Mouse (Mus musculus) forebrain, postnatal 0 days (tissue): ENCODE results near the gene Adgrg6. TPM values are rescaled to one million over a fixed set of nuclear protein-coding genes. Genes with fewer than 3 reads are reported as not detected.

Source experiments
- ATAC-seq: fragments of 200-750 bp; cut with Nextera tagmentation; 2 replicates; pipeline ENCODE4 v1.8.0; 2017; ENCODE audit warnings: mild to moderate bottlenecking, moderate library complexity
- DNase-seq: peaks from one replicate; pipeline ENCODE4 v3.0.0-alpha.2; 2015
- H3K27ac ChIP-seq: fragments of 300-500 bp; sonication (generic); 2 replicates; pipeline ENCODE4 v1.5.1; 2014; ENCODE audit warnings: low read depth, mild to moderate bottlenecking, antibody characterized with exemption, low read length, moderate library complexity, mixed read lengths
- H3K27me3 ChIP-seq: fragments of 300-500 bp; sonication (generic); 2 replicates; pipeline ENCODE4 v1.6.1; 2014; ENCODE audit warnings: mild to moderate bottlenecking, low read length, mixed read lengths; ENCODE audit not compliant: insufficient read depth
- H3K36me3 ChIP-seq: fragments of 300-500 bp; sonication (generic); 2 replicates; pipeline ENCODE4 v1.6.1; 2014; ENCODE audit warnings: mild to moderate bottlenecking, moderate library complexity; ENCODE audit not compliant: insufficient read depth
- H3K4me1 ChIP-seq: fragments of 300-500 bp; sonication (generic); 2 replicates; pipeline ENCODE4 v1.6.1; 2014; ENCODE audit warnings: antibody characterized with exemption; ENCODE audit not compliant: insufficient read depth
- H3K4me2 ChIP-seq: fragments of 300-500 bp; sonication (generic); 2 replicates; pipeline ENCODE4 v1.6.1; 2014; ENCODE audit warnings: low read depth, mild to moderate bottlenecking, moderate library complexity
- H3K4me3 ChIP-seq: fragments of 300-500 bp; sonication (generic); 2 replicates; pipeline ENCODE4 v1.5.1; 2014; ENCODE audit warnings: low read depth, low read length, mixed read lengths
- H3K9ac ChIP-seq: fragments of 300-500 bp; sonication (generic); 2 replicates; pipeline ENCODE4 v1.6.1; 2014; ENCODE audit warnings: mild to moderate bottlenecking
- H3K9me3 ChIP-seq: fragments of 300-500 bp; sonication (generic); 2 replicates; pipeline ENCODE4 v1.6.1; 2016; ENCODE audit warnings: low read length
- CTCF ChIP-seq: sonication (generic); IDR thresholded peaks from 2 replicates; pipeline ENCODE4 v1.5.1; 2016; ENCODE audit warnings: antibody characterized with exemption, control low read depth, low read depth
- WGBS: fragments of 180-500 bp; shearing (Covaris S2); extraction: QIAGEN DNeasy Blood & Tissue Kit; methylation state at CpG from one replicate; pipeline ENCODE4 v1.1.7; 2014; 5-methylcytosine and 5-hydroxymethylcytosine counted together
- polyA plus RNA-seq: library from polyadenylated mRNA; unstranded; fragments of >200 nt; fragmentation: Nextera tagmentation; extraction: Ambion mirVana; gene quantifications from 2 replicates; pipeline ENCODE4 v1.2.1, GENCODE M21; 2015
- total RNA-seq: library from RNA; depleted of rRNA; stranded (reverse); fragments of >200 nt; gene quantifications from 2 replicates; pipeline ENCODE4 v1.2.3, GENCODE M21; 2014

Gene Adgrg6
- total and polyA plus RNA-seq, 2 experiments from 2014 or later: 0.59 to 1.6 TPM

- H3K4me1 ChIP-seq: no peaks in the 10 kb centered on the region
- H3K9me3 ChIP-seq: no peaks in the 10 kb centered on the region
- DNase-seq (no peak), ATAC-seq (no peak)
- no peak for TF ChIP-seq CTCF
- H3K4me3 ChIP-seq: no peak overlapping the region
- no peak overlapping the region for H3K27ac ChIP-seq
- no peaks in the 10 kb centered on the region for H3K36me3 ChIP-seq
- H3K27me3 ChIP-seq: no peaks in the 10 kb centered on the region
- WGBS: 18% methylated on average over 5 of the region's 5 CpGs
- no peak overlapping the region for H3K4me2 ChIP-seq
- no peak overlapping the region for H3K9ac ChIP-seq
Observed at GRCm38 (mm10) chr10:14471039-14471550, 74.4 kb downstream of the Adgrg6 start.

DNA sequence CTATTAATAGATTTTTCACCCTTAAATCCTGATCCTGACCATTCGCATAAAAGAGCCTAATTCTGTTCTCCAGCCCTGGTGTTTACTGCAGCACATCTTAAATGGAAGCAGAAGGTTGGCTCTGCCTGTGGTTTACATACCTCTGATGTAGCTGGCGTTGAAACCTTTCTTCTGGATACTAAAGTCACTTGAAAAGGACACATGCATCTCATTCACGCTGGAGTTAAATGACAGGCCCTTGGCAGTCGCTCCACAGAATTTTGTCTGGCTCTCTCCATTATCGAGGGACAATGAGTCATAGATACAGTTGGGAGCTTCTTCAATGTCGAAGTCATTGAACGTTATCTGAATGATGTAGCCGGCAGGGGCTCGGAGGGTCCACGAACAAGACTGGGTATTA is 76.8 kb downstream of the Adgrg6 start:
- 84% methylated on average over 10 of the region's 10 CpGs for WGBS

GRCm38 (mm10) chr10:14463796-14464511 is 81.5 kb downstream of the Adgrg6 start:
- H3K27ac ChIP-seq: no peak overlapping the region
- DNase-seq (no peak), ATAC-seq (no peak)
- H3K9ac ChIP-seq: no peak overlapping the region
- no peak overlapping the region for H3K4me3 ChIP-seq
- no peak for TF ChIP-seq CTCF
- no peaks in the 10 kb centered on the region for H3K4me1 ChIP-seq
- no peaks in the 10 kb centered on the region for H3K36me3 ChIP-seq
- H3K9me3 ChIP-seq: no peaks in the 10 kb centered on the region
- WGBS: 88% methylated on average over 4 of the region's 4 CpGs
- H3K27me3 ChIP-seq: no peaks in the 10 kb centered on the region
- no peak overlapping the region for H3K4me2 ChIP-seq

More for the DNA sequence above, 76.8 kb downstream of the Adgrg6 start:
- no peak overlapping the region for H3K27ac ChIP-seq
- no peaks in the 10 kb centered on the region for H3K9me3 ChIP-seq
- ATAC-seq (no peak), DNase-seq (no peak)
- no peaks in the 10 kb centered on the region for H3K36me3 ChIP-seq
- no peaks in the 10 kb centered on the region for H3K4me1 ChIP-seq
- no peak for TF ChIP-seq CTCF
- no peak overlapping the region for H3K4me2 ChIP-seq
- H3K4me3 ChIP-seq: no peak overlapping the region
- H3K27me3 ChIP-seq: no peaks in the 10 kb centered on the region
- no peak overlapping the region for H3K9ac ChIP-seq

DNA sequence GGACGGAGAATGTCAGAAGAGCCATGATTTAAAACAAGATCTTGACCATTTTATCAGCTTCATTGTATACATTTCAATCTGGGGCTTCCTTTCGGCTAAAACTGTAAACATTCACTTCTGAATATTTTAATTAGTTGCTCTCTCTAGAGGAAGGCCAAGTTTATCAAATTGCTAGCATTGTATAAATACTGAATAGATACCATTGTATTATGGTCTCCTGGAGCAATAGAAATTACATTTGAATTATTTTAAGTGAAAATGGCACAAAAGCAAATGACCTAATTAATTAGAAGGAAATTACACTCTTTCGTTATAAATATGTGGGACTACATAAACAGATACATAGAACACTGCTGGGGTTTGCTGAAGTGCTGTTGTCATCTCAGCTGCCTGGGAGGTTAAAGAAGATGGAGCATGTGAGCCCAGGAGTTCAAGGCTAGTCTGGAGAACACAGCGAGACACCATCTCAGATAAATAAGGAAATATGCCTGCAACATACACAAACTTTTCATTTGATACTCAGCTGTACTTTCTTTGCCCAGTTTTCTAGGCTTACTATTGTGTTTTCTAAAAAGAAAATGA is 84.4 kb downstream of the Adgrg6 start:
- Histone ChIP-seq H3K4me2 (no peak overlapping the region), H3K27ac (no peak overlapping the region), H3K36me3 (no peaks in the 10 kb centered on the region), H3K9ac (no peak overlapping the region), H3K27me3 (no peaks in the 10 kb centered on the region), H3K9me3 (no peaks in the 10 kb centered on the region), H3K4me1 (no peaks in the 10 kb centered on the region), H3K4me3 (no peak overlapping the region)
- ATAC-seq (no peak), DNase-seq (no peak)
- 66% methylated on average over 4 of the region's 4 CpGs for WGBS
- no peak for TF ChIP-seq CTCF

GRCm38 (mm10) chr10:14460252-14460932 is 85.1 kb downstream of the Adgrg6 start:
- no peaks in the 10 kb centered on the region for H3K4me1 ChIP-seq
- H3K9ac ChIP-seq: no peak overlapping the region
- DNase-seq: no peak
- no peaks in the 10 kb centered on the region for H3K27me3 ChIP-seq
- no peak overlapping the region for H3K27ac ChIP-seq
- H3K4me3 ChIP-seq: no peak overlapping the region
- H3K36me3 ChIP-seq: no peaks in the 10 kb centered on the region
- 74% methylated on average over 5 of the region's 5 CpGs for WGBS
- H3K4me2 ChIP-seq: no peak overlapping the region
- no peaks in the 10 kb centered on the region for H3K9me3 ChIP-seq
- TF ChIP-seq CTCF: no peak
- ATAC-seq: no peak

DNA sequence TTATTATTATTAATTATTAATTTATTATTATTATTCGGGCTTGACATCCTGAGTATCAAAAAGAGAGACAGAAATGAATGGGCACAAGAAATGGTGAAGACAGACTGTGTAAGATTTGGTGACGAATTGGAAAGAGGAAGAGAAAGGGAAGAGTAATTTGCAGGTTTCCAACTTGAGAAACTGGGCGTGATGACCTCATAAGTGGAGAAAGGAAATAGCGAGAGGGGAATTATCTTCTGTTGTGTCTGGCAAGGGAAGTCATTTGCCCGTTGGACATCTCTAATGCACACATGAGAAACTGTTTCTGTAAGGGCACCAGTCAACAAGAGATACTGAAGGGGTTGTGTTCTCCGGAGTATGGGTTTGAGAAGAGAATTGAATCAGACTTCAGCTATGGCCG is 85.6 kb downstream of the Adgrg6 start:
- TF ChIP-seq CTCF: no peak
- Histone ChIP-seq H3K27me3 (no peaks in the 10 kb centered on the region), H3K4me1 (no peaks in the 10 kb centered on the region), H3K4me3 (no peak overlapping the region), H3K36me3 (no peaks in the 10 kb centered on the region), H3K27ac (no peak overlapping the region), H3K9ac (no peak overlapping the region), H3K9me3 (no peaks in the 10 kb centered on the region), H3K4me2 (no peak overlapping the region)
- DNase-seq: no peak
- ATAC-seq: no peak
- 87% methylated on average over 7 of the region's 7 CpGs for WGBS

DNA sequence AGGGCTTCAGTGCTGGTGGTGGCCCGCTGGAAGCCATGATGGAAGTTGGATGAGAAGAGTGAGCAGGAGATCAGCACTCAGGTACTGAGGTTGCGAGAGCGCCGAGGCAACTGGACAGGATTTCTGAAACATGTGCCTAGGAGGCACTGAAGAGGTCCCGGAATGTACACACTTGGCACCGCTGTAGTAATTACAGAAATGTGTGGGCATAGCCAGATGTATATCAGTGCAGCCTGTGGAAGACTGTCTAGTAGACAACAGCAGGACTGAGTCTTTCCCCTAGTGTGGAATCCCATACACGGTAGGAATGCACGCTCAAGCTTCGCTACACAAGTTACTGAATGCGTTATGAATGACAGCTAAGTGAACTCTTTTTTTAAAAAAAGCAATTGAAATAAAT is 86.1 kb downstream of the Adgrg6 start:
- Histone ChIP-seq H3K4me3 (no peak overlapping the region), H3K36me3 (no peaks in the 10 kb centered on the region), H3K9ac (no peak overlapping the region), H3K9me3 (no peaks in the 10 kb centered on the region), H3K4me1 (no peaks in the 10 kb centered on the region), H3K27ac (no peak overlapping the region), H3K4me2 (no peak overlapping the region), H3K27me3 (no peaks in the 10 kb centered on the region)
- 96% methylated on average over 10 of the region's 10 CpGs for WGBS
- ATAC-seq (no peak), DNase-seq (no peak)
- TF ChIP-seq CTCF: no peak
